Mouse (Mus musculus) CH12.LX (cell line): ENCODE measurements at regions not wholly inside any gene's neighbourhood (a gene's known extent, or its start where the extent isn't known, plus 50 kb on each side); places are given as distances from the start of the nearest gene placed in this dataset.

Experiments used
- DNase-seq: peaks from one replicate; pipeline ENCODE4 v3.0.0-alpha.2; 2013; ENCODE audit errors: extremely low read depth
- H3K27ac ChIP-seq: 2 replicates; pipeline ENCODE4 v1.5.1; 2012; ENCODE audit warnings: low read depth, mild to moderate bottlenecking, control low read depth, moderate library complexity; ENCODE audit not compliant: insufficient read depth
- H3K27me3 ChIP-seq: replicated peaks from 2 replicates; pipeline ENCODE3; 2012; ENCODE audit warnings: inconsistent platforms
- H3K36me3 ChIP-seq, 2 experiments: replicated peaks in 1 of 2; 2 replicates each; pipeline versions ENCODE3 to v1.6.1; 2012; ENCODE audit warnings: inconsistent platforms in 1 of 2, low read length in 1 of 2, mild to moderate bottlenecking in 1 of 2, mixed read lengths in 1 of 2, moderate library complexity in 1 of 2; ENCODE audit not compliant: control insufficient read depth in 1 of 2, insufficient read depth in 1 of 2
- H3K4me1 ChIP-seq, 2 experiments: 2 replicates each; pipeline ENCODE4 v1.6.1; 2012; ENCODE audit warnings: inconsistent platforms in 1 of 2, moderate library complexity in 1 of 2; ENCODE audit not compliant: insufficient read depth in 2 of 2, control insufficient read depth in 1 of 2
- H3K4me2 ChIP-seq: 2 replicates; pipeline ENCODE4 v1.6.1; 2012; ENCODE audit warnings: low read depth, mild to moderate bottlenecking, control low read depth; ENCODE audit not compliant: poor library complexity, insufficient read depth, severe bottlenecking
- H3K4me3 ChIP-seq, 3 experiments: fragments of 150-350 bp in 1 of 3; sonication (generic) in 1 of 3; replicated peaks in 1 of 3; 2 replicates each; pipeline versions ENCODE3 to v1.5.1; 2011 to 2012; ENCODE audit warnings: low read depth in 2 of 3, low read length in 2 of 3, mild to moderate bottlenecking in 2 of 3, moderate library complexity in 2 of 3, control low read depth in 1 of 3, improper control_type of control experiment in 1 of 3, inconsistent platforms in 1 of 3, mixed read lengths in 1 of 3; ENCODE audit not compliant: poor library complexity in 1 of 3
- H3K79me2 ChIP-seq: replicated peaks from 2 replicates; pipeline ENCODE4 v1.6.1; 2012; ENCODE audit warnings: mild to moderate bottlenecking, moderate library complexity; ENCODE audit not compliant: control insufficient read depth, poor library complexity, insufficient read depth, severe bottlenecking; ENCODE audit errors: extremely low read depth
- H3K9ac ChIP-seq: 2 replicates; pipeline ENCODE4 v1.6.1; 2012; ENCODE audit warnings: low read depth, mild to moderate bottlenecking, control low read depth, moderate library complexity; ENCODE audit not compliant: insufficient read depth
- H3K9me3 ChIP-seq: replicated peaks from 2 replicates; pipeline ENCODE3; 2012; ENCODE audit warnings: low read length, inconsistent platforms, mixed read lengths
- CHD1 ChIP-seq: IDR thresholded peaks from 2 replicates; pipeline ENCODE4 v1.6.1; 2012; ENCODE audit warnings: low read depth, low read length, improper control_type of control experiment, inconsistent platforms
- E2F4 ChIP-seq: IDR thresholded peaks from 2 replicates; pipeline ENCODE4 v1.6.1; 2011; ENCODE audit warnings: low read depth, low read length, improper control_type of control experiment; ENCODE audit not compliant: insufficient replicate concordance
- ETS1 ChIP-seq: conservative IDR thresholded peaks from 2 replicates; pipeline ENCODE4 v1.6.1; 2012; ENCODE audit warnings: low read depth, mild to moderate bottlenecking, inconsistent platforms, low read length, improper control_type of control experiment, moderate library complexity
- GABPA ChIP-seq: IDR thresholded peaks from 2 replicates; pipeline ENCODE4 v1.6.1; 2012; ENCODE audit warnings: low read depth, low read length, improper control_type of control experiment, inconsistent platforms; ENCODE audit not compliant: insufficient replicate concordance
- HCFC1 ChIP-seq: IDR thresholded peaks from 2 replicates; pipeline ENCODE4 v1.6.1; 2012; ENCODE audit warnings: low read depth, mild to moderate bottlenecking, inconsistent platforms, low read length, improper control_type of control experiment
- IRF4 ChIP-seq: IDR thresholded peaks from 2 replicates; pipeline ENCODE4 v1.6.1; 2014; ENCODE audit warnings: low read depth, mild to moderate bottlenecking, inconsistent platforms, low read length, improper control_type of control experiment
- JUND ChIP-seq: conservative IDR thresholded peaks from 2 replicates; pipeline ENCODE4 v1.6.1; 2011; ENCODE audit warnings: low read depth, low read length, improper control_type of control experiment
- MEF2A ChIP-seq: IDR thresholded peaks from 2 replicates; pipeline ENCODE4 v1.6.1; 2014; ENCODE audit warnings: low read depth, mild to moderate bottlenecking, inconsistent platforms, low read length, improper control_type of control experiment, borderline replicate concordance
- MYC ChIP-seq: IDR thresholded peaks from 2 replicates; pipeline ENCODE4 v1.6.1; 2011; ENCODE audit warnings: low read depth, mild to moderate bottlenecking, improper control_type of control experiment, low read length
- PAX5 ChIP-seq: IDR thresholded peaks from 2 replicates; pipeline ENCODE4 v1.6.1; 2012; ENCODE audit warnings: low read length, inconsistent platforms, mixed read lengths
- RCOR1 ChIP-seq: conservative IDR thresholded peaks from 2 replicates; pipeline ENCODE4 v1.6.1; 2012; ENCODE audit warnings: low read depth, mild to moderate bottlenecking, inconsistent platforms, low read length, improper control_type of control experiment
- TBP ChIP-seq: conservative IDR thresholded peaks from 2 replicates; pipeline ENCODE4 v1.6.1; 2011; ENCODE audit warnings: low read depth, low read length, improper control_type of control experiment
- USF2 ChIP-seq: conservative IDR thresholded peaks from 2 replicates; pipeline ENCODE4 v1.6.1; 2011; ENCODE audit warnings: low read depth, low read length, improper control_type of control experiment
- ZC3H11A ChIP-seq: IDR thresholded peaks from 2 replicates; pipeline ENCODE4 v1.6.1; 2012; ENCODE audit warnings: low read depth, mild to moderate bottlenecking, inconsistent platforms, low read length, improper control_type of control experiment
- ZMIZ1 ChIP-seq: IDR thresholded peaks from 2 replicates; pipeline ENCODE4 v1.6.1; 2012; ENCODE audit warnings: low read depth, mild to moderate bottlenecking, inconsistent platforms, low read length, improper control_type of control experiment
- ZNF384 ChIP-seq: IDR thresholded peaks from 2 replicates; pipeline ENCODE4 v1.6.1; 2012; ENCODE audit warnings: low read depth, low read length, improper control_type of control experiment, inconsistent platforms
- dilution Hi-C: fragments of 300-500 bp; cut with MboI; formaldehyde crosslinking; loops from 2 replicates; pipeline ENCODE4 v1.14.3; 2020; ENCODE audit warnings: low sequenced_read_pairs; ENCODE audit not compliant: extremely low pct_unique_long_range_greater_than_20kb, extremely low pct_ligation_motif_present
- in situ Hi-C: fragments of 300-500 bp; cut with MboI; formaldehyde crosslinking; loops from 3 replicates; pipeline ENCODE4 v1.14.3; 2019; ENCODE audit warnings: low sequenced_read_pairs, low pct_ligation_motif_present, low pct_unique_long_range_greater_than_20kb, mixed read lengths

DNA sequence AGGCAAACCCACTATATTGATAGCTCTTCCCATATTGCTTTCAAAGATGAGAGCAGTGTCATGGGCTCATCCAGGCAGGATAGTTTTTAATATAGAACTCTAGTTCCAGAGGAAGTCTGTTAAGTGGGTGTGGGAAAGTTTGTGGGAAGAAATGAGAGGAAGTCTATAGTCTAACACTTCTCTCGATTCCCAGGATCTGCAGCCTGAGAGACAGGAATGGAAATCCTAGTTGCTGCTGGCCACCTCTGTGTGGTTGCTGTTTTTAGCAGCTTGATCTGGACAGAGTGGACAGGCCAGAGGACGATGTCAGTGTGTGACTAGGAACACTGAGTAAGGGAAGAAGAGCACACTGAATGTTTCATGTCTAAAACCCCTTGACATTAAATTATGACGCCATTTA lies 76.8 kb upstream of the Peli1 start:
- Histone ChIP-seq H3K9ac (no peak overlapping the region), H3K9me3 (no peaks in the 10 kb centered on the region), H3K36me3 (no peaks in the 10 kb centered on the region), H3K4me1 (peaks cover 0 to 12% of the 10 kb centered on the region in 2 experiments; a peak in 2 of 4 replicates), H3K4me3 (no peak overlapping the region), H3K27ac (no peak overlapping the region), H3K4me2 (no peak overlapping the region), H3K27me3 (no peaks in the 10 kb centered on the region), H3K79me2 (no peaks in the 10 kb centered on the region)
- dilution Hi-C loops = no loop called here
- DNase-seq = no peak
- in situ Hi-C loops = no loop called here
- TF ChIP-seq USF2 (no peak), ZC3H11A (no peak), E2F4 (no peak), ETS1 (no peak), MYC (no peak), CHD1 (no peak), HCFC1 (no peak)

DNA sequence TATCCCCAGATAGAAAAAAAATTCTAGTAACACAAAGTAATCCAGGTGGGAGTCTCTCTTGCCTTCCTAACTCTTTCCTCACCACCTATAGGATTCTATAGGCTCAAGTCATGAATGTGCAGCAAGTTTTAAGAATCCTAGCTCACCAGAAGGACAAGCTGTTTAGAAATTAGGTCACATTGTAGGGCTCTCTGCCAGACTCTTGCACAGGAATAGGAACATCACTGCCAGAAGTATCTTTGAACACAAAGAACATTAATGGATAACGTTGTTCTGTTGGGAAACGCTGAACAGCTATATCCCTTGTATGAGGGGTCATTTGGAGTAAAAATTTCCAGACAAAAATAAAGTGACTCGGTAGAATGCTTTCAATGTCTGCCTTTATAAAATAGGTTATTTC lies 75.6 kb upstream of the Peli1 start:
- in situ Hi-C loops (no loop called here), dilution Hi-C loops (no loop called here)
- H3K4me2 ChIP-seq = no peak overlapping the region

DNA sequence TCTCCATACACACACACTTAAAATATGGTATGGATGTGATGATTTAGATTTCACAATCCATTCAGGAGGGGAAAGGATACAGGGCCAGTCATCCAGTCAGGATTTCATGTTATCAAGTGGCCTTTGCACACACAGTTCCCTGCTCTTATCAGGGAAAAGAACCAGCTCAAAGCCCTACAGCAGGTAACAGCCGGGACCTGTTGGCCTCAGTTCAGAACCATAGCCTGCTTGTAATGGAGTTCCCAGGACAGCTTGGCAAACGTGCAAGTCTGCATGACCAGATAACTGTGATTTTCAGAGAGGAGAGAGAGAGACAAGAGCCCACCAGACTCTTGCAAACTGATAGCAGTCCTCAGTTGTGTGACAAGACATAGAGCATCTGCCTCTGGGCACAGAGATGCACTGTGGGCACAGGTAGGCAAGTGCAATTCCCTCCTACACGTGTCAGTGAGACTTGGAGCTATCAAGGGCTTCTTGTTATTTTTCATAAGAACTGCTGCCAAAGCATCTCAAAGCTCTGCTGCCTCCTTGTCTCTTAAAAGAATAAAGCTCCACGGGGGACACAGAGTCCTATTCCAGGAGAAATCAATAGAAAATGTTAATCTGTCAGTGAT lies 74.9 kb upstream of the Peli1 start:
- no peak overlapping the region for H3K27ac ChIP-seq
- no peaks in the 10 kb centered on the region for H3K9me3 ChIP-seq
- in situ Hi-C loops (no loop called here), dilution Hi-C loops (no loop called here)
- no peaks in the 10 kb centered on the region for H3K36me3 ChIP-seq
- H3K79me2 ChIP-seq = no peaks in the 10 kb centered on the region
- no peak overlapping the region for H3K4me2 ChIP-seq
- H3K27me3 ChIP-seq = no peaks in the 10 kb centered on the region
- no peak for DNase-seq
- H3K4me3 ChIP-seq = no peak overlapping the region
- H3K4me1 ChIP-seq = 0 out of 4 replicates have a peak, but pooled peaks cover 0 to 11% of the 10 kb centered on the region in 2 experiments
- no peak overlapping the region for H3K9ac ChIP-seq
- no peak for TF ChIP-seq ZNF384
- TF ChIP-seq USF2 = no peak

More for the DNA sequence above, 75.6 kb upstream of the Peli1 start:
- no peak for TF ChIP-seq TBP
- TF ChIP-seq ZMIZ1 = no peak
- TF ChIP-seq RCOR1 = no peak
- TF ChIP-seq ETS1 = no peak
- TF ChIP-seq CHD1 = no peak
- TF ChIP-seq PAX5 = no peak
- TF ChIP-seq MEF2A = no peak
- TF ChIP-seq JUND = no peak
- TF ChIP-seq IRF4 = no peak
- TF ChIP-seq USF2 = no peak
- TF ChIP-seq HCFC1 = no peak
- TF ChIP-seq GABPA = no peak
- TF ChIP-seq, all 38 proteins: peak for 0
- H3K27ac ChIP-seq = no peak overlapping the region
- no peaks in the 10 kb centered on the region for H3K79me2 ChIP-seq
- no peak overlapping the region for H3K9ac ChIP-seq
- no peak for DNase-seq
- no peaks in the 10 kb centered on the region for H3K36me3 ChIP-seq
- no peak overlapping the region for H3K4me3 ChIP-seq
- no peaks in the 10 kb centered on the region for H3K27me3 ChIP-seq
- no peaks in the 10 kb centered on the region for H3K9me3 ChIP-seq
- H3K4me1 ChIP-seq = peaks cover 0 to 12% of the 10 kb centered on the region in 2 experiments; a peak in 2 of 4 replicates
